Mouse (Mus musculus) thymus, postnatal 25 days (tissue): ENCODE measurements around the gene Cxcl9.
"Not testable (repeated sequence)": the region's sequence is repeated elsewhere in the genome, so short reads cannot be mapped to it uniquely, and the experiment has no call there.

Source experiments
- DNase-seq: peaks from one replicate; pipeline ENCODE4 v3.0.0; 2022

Cxcl9 gene

DNA sequence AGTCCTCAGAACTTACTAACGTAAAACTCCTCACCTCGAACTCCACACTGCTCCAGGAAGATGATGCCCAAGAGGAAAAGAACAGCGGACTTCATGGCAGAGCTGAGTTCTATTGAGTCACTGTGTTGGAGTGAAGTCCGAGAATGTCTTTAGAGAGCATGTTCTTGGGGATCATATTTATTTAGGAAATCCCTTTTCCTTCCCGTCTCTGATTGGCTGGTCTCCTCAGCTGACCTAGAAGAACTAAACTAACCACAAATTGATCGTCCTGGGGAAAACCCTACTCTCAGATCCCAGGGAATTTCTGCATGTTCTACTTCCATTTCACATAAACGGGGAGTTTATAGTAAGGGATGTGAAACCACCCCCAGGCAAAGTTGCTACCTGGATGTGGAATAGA, at the start of gene Cxcl9:
TSS of gene Cxcl9 (minus strand) at position 151 of the 400 bp plus-strand sequence.
- DNase-seq: no peak

- no peak for DNase-seq
Measured at GRCm38 (mm10) chr5:92376795-92377405, 49.0 kb upstream of the Cxcl9 start.

GRCm38 (mm10) chr5:92375368-92375767, 47.5 kb upstream of the Cxcl9 start:
- DNase-seq: peak; percentile 53

DNA sequence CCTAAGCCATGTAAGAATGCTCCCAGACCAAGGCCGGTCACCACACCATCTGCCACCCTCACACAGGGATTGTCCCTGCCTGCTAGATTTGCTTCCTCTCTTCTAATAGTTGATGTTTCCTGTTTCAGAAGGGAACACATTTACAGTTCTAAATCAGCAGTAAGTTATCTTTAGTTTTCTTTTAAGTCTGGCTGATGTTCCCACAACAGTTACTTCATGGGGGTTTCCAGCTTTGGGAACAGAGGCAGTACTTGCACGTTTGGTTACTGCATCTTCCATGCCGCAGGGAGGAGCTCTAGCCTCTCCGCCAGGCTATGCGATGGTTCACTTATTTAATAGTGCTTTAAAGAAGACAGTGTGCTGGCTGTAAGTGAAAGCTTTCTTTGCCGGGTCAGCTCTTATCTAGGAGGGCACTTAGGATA, 46.9 kb upstream of the Cxcl9 start:
- peak; percentile 48 for DNase-seq

GRCm38 (mm10) chr5:92372605-92373004, 44.7 kb upstream of the Cxcl9 start:
- no peak for DNase-seq

GRCm38 (mm10) chr5:92371361-92371976, 43.6 kb upstream of the Cxcl9 start:
- DNase-seq: no peak

- no peak for DNase-seq
Measured at GRCm38 (mm10) chr5:92370891-92371290, 43.0 kb upstream of the Cxcl9 start.

DNA sequence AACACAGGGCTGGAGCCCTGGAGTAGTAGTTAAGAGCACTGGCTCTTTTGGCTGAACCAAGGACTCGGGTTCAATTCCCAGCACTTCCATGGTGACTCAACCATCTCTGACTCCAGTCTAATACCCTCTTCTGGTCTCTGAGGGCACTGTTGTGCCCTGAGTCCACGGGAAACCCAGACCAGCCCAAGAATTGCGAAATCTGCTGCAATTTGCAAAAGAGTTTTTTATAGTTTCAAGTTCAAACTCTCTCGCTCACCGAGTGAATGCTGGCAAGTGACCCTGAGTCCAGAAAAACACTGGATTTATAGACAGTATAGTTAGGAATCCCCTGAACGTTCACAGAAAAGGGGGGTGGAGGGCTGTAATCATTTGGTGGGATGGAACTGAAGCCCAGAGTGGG, 42.5 kb upstream of the Cxcl9 start:
- no peak for DNase-seq

GRCm38 (mm10) chr5:92369151-92369994, 41.5 kb upstream of the Cxcl9 start:
- DNase-seq: no peak

DNA sequence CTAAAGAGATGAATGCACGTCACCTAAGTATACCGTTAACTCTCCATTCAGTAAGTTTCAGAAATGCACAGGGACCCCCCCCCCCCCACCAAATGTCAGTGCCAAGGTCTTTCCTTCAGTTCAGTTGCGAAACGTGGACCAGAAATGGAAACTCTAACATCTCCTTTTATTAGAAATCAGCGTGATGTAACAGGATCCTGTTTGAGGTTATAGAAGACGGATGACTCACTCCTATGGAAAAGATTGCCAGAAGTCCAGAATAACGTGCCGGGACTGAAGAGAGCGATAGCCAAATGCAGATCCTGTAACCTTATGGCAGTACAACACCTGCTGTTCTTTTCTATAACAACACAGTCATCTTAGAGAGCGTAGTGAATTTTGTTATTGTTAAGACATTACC, 40.5 kb upstream of the Cxcl9 start:
- no peak for DNase-seq

GRCm38 (mm10) chr5:92366565-92366964, 38.7 kb upstream of the Cxcl9 start:
- no peak for DNase-seq

- DNase-seq: no peak
Measured at GRCm38 (mm10) chr5:92365146-92365705, 37.3 kb upstream of the Cxcl9 start.

DNA sequence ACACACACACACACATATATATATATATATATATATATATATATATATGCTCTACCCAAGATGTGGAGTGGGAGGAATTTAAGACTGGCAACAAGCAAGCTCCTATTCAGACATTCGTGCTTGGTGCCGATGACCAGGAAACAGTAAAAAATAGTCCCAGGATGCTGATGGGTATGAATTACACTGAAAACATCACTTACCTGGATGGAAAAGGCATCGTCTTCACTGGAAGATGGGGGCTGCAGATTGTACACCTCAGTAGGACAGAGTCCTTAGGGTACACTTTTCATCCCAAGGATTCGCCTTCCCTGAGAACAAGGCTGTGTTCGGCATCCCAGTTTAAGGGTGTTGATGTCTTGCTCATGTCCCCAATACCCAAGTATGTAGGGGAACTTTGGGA, 36.1 kb upstream of the Cxcl9 start:
- no peak for DNase-seq

GRCm38 (mm10) chr5:92363179-92363578, 35.3 kb upstream of the Cxcl9 start:
- DNase-seq: no peak

DNA sequence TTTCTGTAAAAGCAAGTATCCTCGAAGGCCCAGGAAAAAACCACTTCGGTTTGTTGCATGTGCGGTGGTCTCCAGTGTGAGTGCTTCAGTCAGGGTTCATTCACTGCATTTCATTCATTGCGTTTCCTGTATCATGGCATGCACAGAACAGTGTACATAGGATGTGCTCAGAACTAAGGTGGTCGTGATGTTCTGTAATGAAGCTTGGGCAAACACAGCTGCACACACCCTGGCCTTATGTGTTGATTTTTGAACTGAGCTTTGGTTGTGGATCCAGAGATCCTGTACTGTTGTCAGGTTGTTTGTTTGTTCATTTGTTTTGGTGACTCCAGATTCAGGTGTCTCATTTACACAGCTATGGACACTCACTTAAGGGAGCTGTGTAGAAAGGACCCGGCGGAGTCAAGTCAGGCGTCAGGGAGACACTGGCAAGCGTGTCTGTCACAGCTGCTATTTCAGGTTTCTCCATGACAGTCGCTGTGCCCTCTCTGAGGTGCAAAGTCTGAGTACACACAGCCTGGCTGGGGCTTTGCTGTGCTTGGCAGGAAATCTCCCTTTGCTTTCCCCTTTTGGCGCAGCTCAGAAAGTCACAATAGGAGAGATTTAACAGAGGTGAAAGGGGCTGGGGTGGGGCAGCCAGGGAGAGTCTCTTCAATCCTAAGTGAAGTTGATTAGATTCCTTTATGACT, 31.0 kb upstream of the Cxcl9 start:
- DNase-seq: no peak

- DNase-seq: no peak
Measured at GRCm38 (mm10) chr5:92358033-92358432, 30.2 kb upstream of the Cxcl9 start.

DNA sequence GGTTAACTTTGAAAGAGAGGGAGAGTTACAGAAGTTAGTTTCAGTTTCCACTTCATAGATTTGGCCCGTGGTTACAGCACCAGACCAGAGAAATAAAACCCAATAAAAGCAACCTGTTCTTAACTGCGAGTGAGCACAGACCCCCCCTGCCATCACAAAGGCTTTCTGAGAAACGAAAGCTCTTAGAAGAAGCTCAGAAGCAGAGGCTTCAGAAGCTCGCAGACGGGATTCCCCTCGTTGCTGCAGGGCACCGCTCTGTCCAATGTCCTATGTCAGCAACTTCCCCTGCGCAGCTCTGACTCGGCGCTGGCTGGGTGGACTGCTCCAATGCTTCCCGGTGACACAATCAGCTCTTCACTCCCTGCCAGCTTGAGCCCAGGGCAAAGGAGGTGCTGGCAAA, 25.6 kb upstream of the Cxcl9 start:
- DNase-seq: peak; percentile 45

DNA sequence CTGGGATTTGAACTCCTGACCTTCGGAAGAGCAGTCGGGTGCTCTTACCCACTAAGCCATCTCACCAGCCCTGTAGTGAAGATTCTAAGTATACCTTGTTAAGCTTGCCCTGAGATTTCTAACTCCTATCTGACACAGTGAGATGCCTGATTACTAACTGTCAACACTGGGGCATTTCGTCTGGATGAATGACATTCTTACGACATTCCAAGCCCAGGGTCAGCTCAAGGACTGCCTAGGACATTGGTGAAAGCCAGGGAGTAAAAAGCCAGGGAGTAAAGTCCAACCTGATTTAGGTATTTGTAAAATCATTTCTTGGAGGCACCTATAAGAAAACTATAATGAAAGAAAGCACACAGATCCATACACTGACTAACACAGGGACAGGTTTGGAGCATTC, 24.8 kb upstream of the Cxcl9 start:
- not testable (repeated sequence) for DNase-seq

DNA sequence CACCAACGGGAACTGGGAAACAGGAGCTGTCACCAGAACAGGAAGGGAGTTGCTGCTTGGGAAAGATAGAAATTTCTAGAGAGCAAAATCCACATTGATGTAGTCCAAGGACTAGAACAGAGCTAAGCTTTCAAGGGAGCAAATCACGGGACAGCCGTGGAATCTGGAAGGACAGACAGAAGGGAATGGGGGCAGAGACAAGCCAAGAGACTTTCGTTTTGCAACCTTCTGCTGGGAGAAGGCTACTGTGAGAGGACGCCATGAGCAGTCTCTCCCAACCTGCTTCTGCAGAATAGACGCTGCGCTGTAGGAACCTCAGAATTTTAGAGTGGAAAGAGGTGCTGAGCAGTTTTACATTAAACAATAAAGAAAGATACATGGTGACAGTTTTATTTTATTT, 21.9 kb upstream of the Cxcl9 start:
- DNase-seq: no peak

GRCm38 (mm10) chr5:92348794-92349413, 21.0 kb upstream of the Cxcl9 start, which contains the start of gene Cxcl10:
TSS of gene Cxcl10 (minus strand) at chr5:92348889.
- DNase-seq: peak; percentile 53

GRCm38 (mm10) chr5:92345006-92345405, 17.1 kb upstream of the Cxcl9 start:
- no peak for DNase-seq

GRCm38 (mm10) chr5:92340606-92341005, 12.7 kb upstream of the Cxcl9 start:
- no peak for DNase-seq

DNA sequence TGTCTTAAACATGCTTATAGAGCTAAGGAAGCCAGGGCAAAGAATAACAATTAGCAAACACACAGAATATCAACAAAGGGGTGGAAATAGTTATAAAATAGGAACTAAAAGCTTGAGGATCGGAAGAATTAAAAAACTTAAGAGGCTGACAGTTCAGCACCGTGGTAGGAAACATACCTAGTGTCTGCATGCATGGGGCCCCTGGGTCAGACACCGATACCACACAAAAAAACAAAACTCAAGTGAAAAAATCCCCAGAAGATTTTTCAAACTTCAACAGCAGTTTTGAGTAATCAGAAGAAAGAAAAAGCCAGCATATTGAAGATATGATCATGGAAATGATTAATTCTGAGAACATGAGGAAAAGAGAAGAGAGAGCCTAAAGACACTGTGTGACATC, 8.9 kb upstream of the Cxcl9 start:
- DNase-seq: no peak
